Mouse (Mus musculus) liver, adult 2 months (tissue): ENCODE data around the gene Mybpc2. TPM values are rescaled to one million over a fixed set of nuclear protein-coding genes. Genes with fewer than 3 reads are reported as not detected.

Experiments
- DNase-seq: peaks from one replicate; pipeline ENCODE4 v3.0.0-alpha.2; 2011; ENCODE audit warnings: low read depth, low spot score; ENCODE audit errors: extremely low read depth
- H3K27ac ChIP-seq: fragments of 200-500 bp; replicated peaks from 2 replicates; pipeline ENCODE4 v1.5.1; 2012; ENCODE audit warnings: low read depth, mild to moderate bottlenecking, control low read depth, inconsistent platforms, low read length; ENCODE audit not compliant: insufficient read depth
- H3K27me3 ChIP-seq: fragments of 200-500 bp; 2 replicates; pipeline ENCODE4 v1.6.1; 2012; ENCODE audit warnings: mild to moderate bottlenecking, moderate library complexity, low read length, inconsistent platforms; ENCODE audit not compliant: control insufficient read depth, insufficient read depth
- H3K36me3 ChIP-seq: fragments of 200-500 bp; 2 replicates; pipeline ENCODE4 v1.6.1; 2012; ENCODE audit warnings: low read length, inconsistent platforms; ENCODE audit not compliant: control insufficient read depth, insufficient read depth
- H3K4me1 ChIP-seq: fragments of 200-500 bp; 2 replicates; pipeline ENCODE4 v1.6.1; 2011; ENCODE audit warnings: low read length; ENCODE audit not compliant: control insufficient read depth, insufficient read depth
- H3K4me3 ChIP-seq: fragments of 200-500 bp; 2 replicates; pipeline ENCODE4 v1.5.1; 2011; ENCODE audit warnings: low read depth, mild to moderate bottlenecking, control low read depth, low read length, moderate library complexity; ENCODE audit not compliant: insufficient read depth
- H3K79me2 ChIP-seq: fragments of 200-500 bp; 2 replicates; pipeline ENCODE4 v1.6.1; 2012; ENCODE audit warnings: inconsistent platforms, mild to moderate bottlenecking, low read length, moderate library complexity; ENCODE audit not compliant: control insufficient read depth, insufficient read depth
- H3K9ac ChIP-seq: fragments of 200-500 bp; 2 replicates; pipeline ENCODE4 v1.6.1; 2012; ENCODE audit warnings: low read depth, mild to moderate bottlenecking, control low read depth, inconsistent platforms, low read length
- CTCF ChIP-seq: fragments of 200-500 bp; IDR thresholded peaks from 2 replicates; pipeline ENCODE4 v1.5.1; 2011; ENCODE audit warnings: low read depth, low read length, control low read depth
- POLR2A ChIP-seq: fragments of 200-500 bp; IDR thresholded peaks from 2 replicates; pipeline ENCODE4 v1.6.1; 2011; ENCODE audit warnings: low read length, control low read depth; ENCODE audit not compliant: insufficient read depth; ENCODE audit errors: extremely low read depth
- WGBS: fragments of 180-500 bp; shearing (Covaris S2); methylation state at CpG from one replicate; pipeline ENCODE4 v1.1.7; 2018; 5-methylcytosine and 5-hydroxymethylcytosine counted together
- polyA plus RNA-seq: library from polyadenylated mRNA; depleted of rRNA; stranded (reverse); fragments of >200 nt; gene quantifications from 2 replicates; pipeline ENCODE4 v1.2.3, GENCODE M21; 2012
- total RNA-seq: library from RNA; depleted of rRNA; stranded (reverse); fragments of >200 nt; gene quantifications from 2 replicates; pipeline ENCODE4 v1.2.3, GENCODE M21; 2014

The Mybpc2 gene
- total and polyA plus RNA-seq, 2 experiments = 0.55 TPM; not detected in 1

DNA sequence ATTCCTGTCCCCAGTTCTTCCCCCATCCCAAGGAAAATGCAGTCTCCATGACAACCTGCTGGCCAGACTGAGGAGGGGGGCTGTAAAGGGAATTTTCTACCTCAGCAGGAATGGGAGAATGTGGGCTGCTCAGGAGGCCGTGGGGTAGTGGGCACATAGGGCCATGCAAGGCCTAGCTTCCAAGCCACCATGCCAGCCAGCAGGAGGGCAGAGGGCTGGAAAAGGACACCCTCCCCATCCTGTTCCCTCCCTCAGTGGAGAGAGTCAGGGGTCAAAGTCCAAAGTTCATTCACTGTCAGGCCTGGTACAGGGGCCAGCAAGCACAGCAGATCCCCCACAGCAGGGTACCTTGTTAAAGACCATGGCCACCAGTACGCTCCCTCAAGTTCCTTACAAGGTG lies 59.3 kb downstream of the Mybpc2 start, which contains the start of gene Aspdh:
Gene Aspdh, plus strand, starts transcription at position 281 of the 400 bp plus-strand sequence.
- 0 out of 2 replicates have a peak, but pooled peaks have one; percentile 18 for TF ChIP-seq CTCF
- peak; percentile 82; the same call in 1 of the 2 replicates for TF ChIP-seq POLR2A
- DNase-seq = peak; percentile 92
- H3K4me3 ChIP-seq = peak within 1 kb of the TSS; percentile 74
- H3K9ac ChIP-seq = peak within 1 kb of the TSS; percentile 80
- WGBS = 34% methylated on average over 2 of the region's 2 CpGs
- no peaks in the 10 kb centered on the region for H3K36me3 ChIP-seq
- H3K4me1 ChIP-seq = peaks cover 14% of the 10 kb centered on the region
- peak within 1 kb of the TSS; percentile 98 for H3K27ac ChIP-seq
- peaks cover 8% of the 10 kb centered on the region for H3K27me3 ChIP-seq
- peaks cover 13% of the 10 kb centered on the region; the same call in 1 of the 2 replicates for H3K79me2 ChIP-seq

DNA sequence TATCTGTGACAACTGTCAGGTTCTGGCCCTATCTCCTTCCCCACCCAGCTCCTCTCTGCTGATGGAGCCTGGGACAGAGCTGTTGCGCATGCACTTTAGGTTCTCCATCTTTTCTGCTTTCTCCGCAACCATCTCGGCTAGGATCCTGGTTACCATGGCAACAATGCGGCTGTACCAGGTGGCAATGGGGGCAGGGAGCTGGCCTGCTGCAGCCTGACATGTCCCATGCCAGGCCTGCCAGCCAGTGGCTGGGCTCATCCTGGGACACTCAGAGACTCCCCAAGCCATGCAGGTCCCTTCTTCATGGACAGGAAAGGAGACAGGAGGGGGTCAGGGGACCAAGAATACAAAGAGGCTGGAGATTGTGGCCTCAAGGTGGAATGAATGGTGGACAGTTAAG lies 59.9 kb downstream of the Mybpc2 start:
- H3K27ac ChIP-seq = no peak overlapping the region
- no peak for DNase-seq
- H3K4me1 ChIP-seq = peaks cover 14% of the 10 kb centered on the region
- peaks cover 13% of the 10 kb centered on the region; the same call in 1 of the 2 replicates for H3K79me2 ChIP-seq
- no peak overlapping the region for H3K4me3 ChIP-seq
- peaks cover 8% of the 10 kb centered on the region for H3K27me3 ChIP-seq
- 76% methylated on average over 4 of the region's 4 CpGs for WGBS
- TF ChIP-seq POLR2A = no peak
- TF ChIP-seq CTCF = no peak
- no peak overlapping the region for H3K9ac ChIP-seq
- H3K36me3 ChIP-seq = no peaks in the 10 kb centered on the region

DNA sequence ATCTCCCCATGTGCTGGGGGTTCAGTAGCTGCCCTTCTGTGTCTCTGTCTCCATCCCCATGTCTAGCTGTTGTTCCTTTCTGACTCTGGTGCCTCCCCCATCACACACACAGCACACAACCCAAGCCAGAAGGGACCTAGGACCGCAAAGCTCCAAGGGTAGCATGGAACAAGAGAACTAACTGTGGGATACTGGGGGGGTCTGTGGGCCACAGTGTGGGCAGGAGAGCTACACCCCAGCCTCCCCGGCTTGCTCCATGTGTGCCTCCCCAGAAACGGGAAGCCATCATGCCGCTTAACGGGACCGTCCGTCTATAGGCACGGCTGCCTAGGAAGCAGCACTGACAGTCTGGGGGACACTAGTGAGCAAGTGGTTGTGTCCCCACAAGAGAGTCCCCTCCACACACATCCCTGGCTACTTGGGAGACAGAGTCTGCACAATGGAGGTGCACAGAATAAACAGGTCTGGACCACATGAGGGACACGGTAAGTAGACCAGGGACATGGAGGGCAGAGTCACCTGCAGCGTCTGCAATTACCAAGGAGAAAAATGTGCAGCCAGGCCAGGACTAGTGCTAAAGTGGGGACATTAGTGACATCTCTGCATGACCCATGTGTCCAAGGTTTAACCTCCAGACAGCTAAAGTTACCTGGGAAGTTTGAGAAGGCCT lies 60.8 kb downstream of the Mybpc2 start:
- Histone ChIP-seq H3K9ac (no peak overlapping the region), H3K27ac (no peak overlapping the region), H3K36me3 (no peaks in the 10 kb centered on the region), H3K79me2 (peaks cover 13% of the 10 kb centered on the region; the same call in 1 of the 2 replicates), H3K27me3 (peaks cover 8% of the 10 kb centered on the region), H3K4me1 (peaks cover 13% of the 10 kb centered on the region), H3K4me3 (no peak overlapping the region)
- no peak for TF ChIP-seq CTCF
- no peak for TF ChIP-seq POLR2A
- WGBS = 92% methylated on average over 10 of the region's 10 CpGs
- DNase-seq = no peak

DNA sequence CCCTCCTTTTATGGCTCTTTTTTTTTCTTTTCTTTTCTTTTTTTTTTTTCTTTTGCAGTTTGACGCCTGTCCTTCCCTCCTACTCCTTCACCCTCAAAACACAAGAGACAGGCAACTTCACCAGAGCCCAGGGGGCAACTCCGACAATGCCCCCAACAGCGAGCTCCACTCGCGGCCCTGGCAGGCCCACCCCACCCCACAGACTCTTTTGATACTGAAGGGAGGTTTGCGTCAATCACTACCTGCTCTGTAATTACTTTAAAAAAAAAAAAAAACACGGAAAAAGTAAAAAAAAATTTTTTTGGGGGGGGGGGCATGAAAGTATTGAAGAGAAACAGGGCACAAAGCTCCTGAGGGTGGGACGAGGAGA lies 61.4 kb downstream of the Mybpc2 start:
- peaks cover 9% of the 10 kb centered on the region for H3K4me1 ChIP-seq
- peaks cover 8% of the 10 kb centered on the region for H3K27me3 ChIP-seq

DNA sequence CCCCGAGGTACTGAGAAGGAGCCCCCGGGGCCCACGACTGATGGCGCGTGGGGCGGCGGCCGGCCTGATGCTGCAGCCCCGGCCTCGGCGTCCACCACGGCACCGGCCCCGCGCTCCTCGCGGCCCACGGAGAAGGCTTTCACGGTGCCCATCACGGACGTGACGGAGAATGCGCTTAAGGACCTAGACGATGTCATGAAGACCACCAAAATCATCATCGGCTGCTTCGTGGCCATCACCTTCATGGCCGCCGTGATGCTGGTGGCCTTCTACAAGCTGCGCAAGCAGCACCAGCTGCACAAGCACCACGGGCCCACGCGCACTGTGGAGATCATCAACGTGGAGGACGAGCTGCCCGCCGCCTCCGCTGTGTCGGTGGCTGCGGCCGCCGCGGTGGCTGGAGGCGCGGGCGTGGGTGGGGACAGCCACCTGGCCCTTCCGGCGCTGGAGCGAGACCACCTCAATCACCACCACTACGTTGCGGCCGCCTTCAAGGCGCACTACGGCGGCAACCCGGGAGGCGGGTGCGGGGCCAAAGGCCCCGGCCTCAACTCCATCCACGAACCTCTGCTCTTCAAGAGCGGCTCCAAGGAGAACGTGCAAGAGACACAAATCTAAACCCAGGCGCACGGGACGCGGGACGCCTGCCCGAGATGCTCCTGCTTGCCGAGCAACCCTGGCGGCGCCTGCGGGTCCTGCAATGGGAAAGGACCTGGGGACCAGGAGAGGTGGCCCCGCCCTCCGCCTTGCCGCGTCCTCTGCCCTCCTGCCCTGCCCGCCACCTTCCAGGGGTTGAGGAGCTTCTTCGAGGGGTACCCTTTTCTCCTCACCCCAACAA lies 62.0 kb downstream of the Mybpc2 start:
- Histone ChIP-seq H3K4me1 (peaks cover 9% of the 10 kb centered on the region), H3K27me3 (peaks cover 8% of the 10 kb centered on the region), H3K79me2 (peaks cover 13% of the 10 kb centered on the region; the same call in 1 of the 2 replicates), H3K27ac (no peak overlapping the region), H3K9ac (no peak overlapping the region), H3K36me3 (no peaks in the 10 kb centered on the region), H3K4me3 (no peak overlapping the region)
- TF ChIP-seq POLR2A = no peak
- TF ChIP-seq CTCF = peak; percentile 33; the same call in 1 of the 2 replicates
- no peak for DNase-seq
- 12% methylated on average over 77 of the region's 77 CpGs for WGBS

More for the DNA sequence above, 61.4 kb downstream of the Mybpc2 start:
- peaks cover 13% of the 10 kb centered on the region; the same call in 1 of the 2 replicates for H3K79me2 ChIP-seq
- WGBS = 26% methylated on average over 8 of the region's 8 CpGs
- no peak for TF ChIP-seq CTCF
- TF ChIP-seq POLR2A = no peak
- H3K36me3 ChIP-seq = no peaks in the 10 kb centered on the region
- H3K27ac ChIP-seq = no peak overlapping the region
- no peak overlapping the region for H3K4me3 ChIP-seq
- no peak for DNase-seq
- H3K9ac ChIP-seq = no peak overlapping the region
